In genomic region chr7:119864500-119864899, GRCm38 (mm10) we compare ENCODE assay signal across 13 mouse cellular contexts.
"Had no signal": no experiment of that assay in that cellular context is flagged by ENCODE, and none has a peak within 500 bp of the region (broad histone marks: within the 10 kb centered on the region; RNA-seq: fewer than 3 reads in every experiment).

No protein-coding gene starts in this region.

- H3K36me3 ChIP-seq: lung, embryonic 15.5 days had no signal

- H3K27ac ChIP-seq: intestine, embryonic 15.5 days; kidney, embryonic 15.5 days; left cerebral cortex, adult 2 months; limb, embryonic 15.5 days; lung, embryonic 15.5 days; macrophage; neural tube, embryonic 12.5 days had no signal

- H3K4me2 ChIP-seq: intestine, embryonic 15.5 days; kidney, embryonic 15.5 days; limb, embryonic 15.5 days; lung, embryonic 15.5 days; neural tube, embryonic 12.5 days had no signal

- H3K4me3 ChIP-seq: intestine, embryonic 15.5 days; kidney, embryonic 15.5 days; left cerebral cortex, adult 2 months; limb, embryonic 15.5 days; lung, embryonic 15.5 days; neural tube, embryonic 12.5 days had no signal

- H3K9me3 ChIP-seq: intestine, embryonic 15.5 days; kidney, embryonic 15.5 days; limb, embryonic 15.5 days; lung, embryonic 15.5 days; neural tube, embryonic 12.5 days had no signal

- H3K9ac ChIP-seq: intestine, embryonic 15.5 days; kidney, embryonic 15.5 days; limb, embryonic 15.5 days; lung, embryonic 15.5 days; neural tube, embryonic 12.5 days had no signal

- ATAC-seq: intestine, embryonic 15.5 days had no signal

- DNase-seq: kidney, adult 2 months; kidney, postnatal 14 days; lung, postnatal 14 days; midbrain, embryonic 14.5 days; thymus, adult 18-20 months; thymus, postnatal 14 days had no signal

- H3K27me3 ChIP-seq: intestine, embryonic 15.5 days; kidney, embryonic 15.5 days; limb, embryonic 15.5 days; lung, embryonic 15.5 days; neural tube, embryonic 12.5 days had no signal
